Mouse (Mus musculus) mouse embryonic stem cell (cell line): Measurements from ENCODE around the gene Rapgef1.
"Not testable (repeated sequence)": the region's sequence is repeated elsewhere in the genome, so short reads cannot be mapped to it uniquely, and the experiment has no call there.

ENCODE experiments used
- in situ Hi-C, 2 experiments: fragments of 300-500 bp; cut with MboI; formaldehyde crosslinking; loops; 1 replicate in 1 of 2; 3 replicates in 1 of 2; pipeline ENCODE4 v1.14.3; 2019 to 2020; ENCODE audit warnings: low sequenced_read_pairs in 2 of 2, low pct_unique_long_range_greater_than_20kb in 1 of 2, mixed read lengths in 1 of 2; ENCODE audit not compliant: unreplicated experiment in 1 of 2

Rapgef1 gene

DNA sequence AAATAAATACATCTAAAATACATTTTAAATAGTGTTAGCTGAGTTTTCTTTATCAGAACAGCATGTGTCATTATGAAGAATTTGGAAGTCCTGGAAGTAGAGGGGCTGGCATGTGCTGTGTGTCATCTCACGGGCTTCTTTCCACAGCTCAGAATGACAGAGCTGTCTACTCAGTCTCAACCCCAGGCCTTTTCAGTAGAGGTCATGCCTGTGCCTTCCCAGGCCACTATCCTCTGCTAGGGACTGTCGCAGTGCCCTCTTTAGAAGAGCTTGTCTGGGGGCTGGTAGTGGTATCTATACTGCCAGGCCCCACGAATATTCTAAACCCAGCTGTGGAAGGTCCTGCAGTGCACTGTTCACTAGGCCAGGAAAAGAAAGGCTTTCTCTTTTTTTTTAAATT lies 2.1 kb downstream of the Rapgef1 start:
- in situ Hi-C loops, result no loop called here

DNA sequence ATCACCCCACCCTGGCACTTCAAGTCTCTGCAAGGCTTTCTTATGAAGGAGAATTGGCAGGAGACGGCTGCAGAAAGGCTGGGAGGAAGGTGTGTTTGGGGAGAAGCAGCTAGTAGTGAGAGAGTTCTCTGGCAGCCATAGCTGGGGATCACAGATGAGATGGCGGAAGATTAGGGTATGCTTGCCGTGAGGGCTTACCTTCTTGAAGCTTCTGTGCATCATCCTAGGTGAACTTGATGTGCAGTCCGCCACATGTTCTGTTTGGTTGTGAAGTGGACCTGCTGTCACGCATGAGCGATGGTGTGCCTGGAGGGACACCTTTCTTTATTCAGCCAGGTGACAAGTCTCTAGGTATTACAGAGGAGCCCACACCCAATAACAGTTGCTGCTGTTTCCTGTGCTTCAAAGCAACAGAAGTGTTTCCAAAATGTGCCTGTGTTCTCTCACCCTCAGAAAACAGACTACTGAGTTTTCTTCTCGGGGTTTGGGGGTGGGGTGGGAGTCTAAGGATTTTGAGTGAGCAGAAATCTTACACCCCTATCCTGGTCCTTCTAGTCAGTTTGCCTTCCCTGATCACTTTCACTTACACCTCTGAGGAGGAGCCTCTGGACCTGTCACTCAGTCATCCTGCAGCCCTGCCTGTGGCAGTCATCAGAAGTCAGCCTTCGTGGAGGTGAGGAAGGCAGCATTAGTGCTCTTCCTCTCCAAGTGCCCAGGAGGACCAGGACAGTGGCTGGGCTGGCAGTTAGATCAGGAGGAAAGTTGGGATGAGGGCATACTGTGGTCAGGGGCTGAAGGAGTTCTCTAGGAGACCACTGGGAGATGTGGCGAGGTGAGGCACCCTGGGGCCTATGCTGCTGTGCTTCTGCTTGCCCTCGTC lies 2.8 kb downstream of the Rapgef1 start:
- in situ Hi-C loops, result no loop called here

DNA sequence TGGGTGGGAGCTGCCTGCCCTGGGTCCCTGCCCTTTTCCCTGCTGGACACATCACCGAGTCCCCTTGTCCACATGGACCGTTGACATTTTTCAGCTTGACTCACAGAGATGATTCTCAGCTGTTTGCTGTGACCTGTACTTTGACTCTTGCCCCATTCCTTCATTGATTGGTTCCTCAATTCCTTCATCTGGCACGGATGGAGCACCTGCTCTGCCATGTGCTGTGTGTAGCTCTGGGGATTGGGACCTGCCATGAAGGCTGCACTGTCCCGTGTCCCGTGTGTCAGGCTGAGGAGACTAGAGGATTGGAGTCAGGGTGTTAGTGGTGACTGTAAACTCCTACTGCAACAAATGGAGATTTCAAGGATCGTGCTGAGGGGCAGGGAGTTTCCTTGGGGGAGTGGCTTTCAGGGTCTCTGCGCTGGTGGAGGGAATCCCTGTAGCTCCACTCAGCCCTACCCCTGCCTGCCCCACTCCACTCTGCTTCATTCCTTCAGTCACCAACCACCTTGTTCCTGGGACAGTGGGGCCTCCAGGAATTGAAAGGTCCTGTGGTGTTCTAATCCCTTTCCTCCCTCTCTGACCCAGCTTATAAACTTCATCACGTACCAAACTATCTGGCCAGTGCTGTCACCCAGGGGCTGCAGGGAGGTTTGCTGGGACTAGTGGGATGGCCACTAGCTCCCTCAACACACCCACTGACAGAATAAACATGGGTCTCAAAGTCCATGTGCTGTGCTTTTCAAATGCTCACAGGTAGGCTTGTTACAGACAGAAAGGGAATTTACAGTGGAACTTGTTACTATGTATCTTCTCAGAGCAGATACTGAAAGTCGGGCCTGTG lies 3.9 kb downstream of the Rapgef1 start:
- in situ Hi-C loops, result no loop called here

DNA sequence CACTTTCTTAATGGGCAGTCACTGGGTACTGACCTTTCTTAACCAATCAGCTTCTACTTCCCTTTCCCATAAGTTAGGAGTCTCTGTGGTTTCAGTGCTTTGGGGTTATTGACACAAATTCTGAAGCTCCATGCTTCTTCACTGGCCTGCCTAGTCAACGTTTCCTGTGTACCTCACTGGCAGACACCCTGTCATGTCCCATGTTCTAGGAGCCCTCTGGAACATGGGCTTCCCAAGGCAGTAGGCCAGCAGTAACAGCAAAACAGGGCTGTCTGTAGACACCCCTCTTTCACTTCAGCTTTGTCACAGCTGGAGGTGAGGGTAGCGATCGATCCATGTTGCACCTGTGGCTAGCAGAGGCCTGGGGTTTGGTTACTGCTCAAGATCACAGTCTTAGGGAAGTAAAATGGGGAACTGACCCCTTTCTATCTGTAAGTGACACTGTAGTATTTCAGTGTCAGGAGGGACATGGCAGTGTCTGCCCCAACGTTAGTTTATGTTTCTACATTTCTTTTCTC lies 4.6 kb downstream of the Rapgef1 start:
- in situ Hi-C loops, result no loop called here

DNA sequence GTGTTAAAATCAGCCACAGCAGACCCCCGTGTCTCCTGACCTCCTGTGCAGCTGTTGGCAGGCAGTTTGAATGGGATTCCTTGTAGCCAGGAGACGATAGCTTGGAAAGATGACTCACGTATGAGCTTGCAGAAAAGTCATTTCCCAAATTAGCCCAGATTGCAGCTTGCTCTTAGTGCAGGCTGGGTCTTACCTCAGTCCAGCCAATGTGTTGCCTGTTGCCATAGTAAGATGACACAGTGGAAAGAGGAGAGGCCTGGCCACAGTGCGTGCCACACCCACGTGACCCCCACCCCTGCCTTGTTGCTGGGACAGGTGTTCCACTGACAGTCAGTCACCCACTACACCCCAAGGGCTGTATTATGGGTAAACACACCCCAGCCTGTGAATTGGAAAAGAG lies 5.2 kb downstream of the Rapgef1 start:
- in situ Hi-C loops, result no loop called here

DNA sequence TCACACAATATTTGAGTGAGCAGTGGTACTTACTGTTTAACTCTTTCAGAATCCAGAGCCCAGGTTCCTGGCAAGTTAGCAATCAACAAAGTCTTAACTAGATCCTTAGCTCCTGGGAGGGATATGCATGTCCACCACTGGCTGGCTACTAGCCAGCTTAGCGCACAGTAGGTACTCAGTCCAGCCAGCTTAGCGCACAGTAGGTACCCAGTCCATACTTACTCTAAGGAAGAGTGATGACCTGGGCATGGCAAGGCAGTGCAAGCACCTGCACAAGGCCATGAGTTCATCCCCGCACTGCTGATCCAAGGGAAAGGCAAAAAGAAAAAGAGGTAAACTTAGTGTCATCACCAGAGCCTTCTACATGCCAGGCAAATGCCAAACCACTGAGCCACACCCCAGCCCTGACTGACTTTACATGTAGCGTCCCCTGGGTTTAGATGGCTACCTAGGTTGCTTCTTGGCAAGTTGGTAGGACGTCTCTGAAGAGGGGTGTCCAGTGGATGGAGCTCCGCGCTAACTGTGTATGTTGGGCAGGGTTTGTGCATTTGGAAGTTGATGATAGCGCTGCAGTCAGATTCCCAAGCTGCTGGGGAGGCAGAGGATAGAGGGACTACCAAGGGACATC lies 6.2 kb downstream of the Rapgef1 start:
- in situ Hi-C loops, result no loop called here

DNA sequence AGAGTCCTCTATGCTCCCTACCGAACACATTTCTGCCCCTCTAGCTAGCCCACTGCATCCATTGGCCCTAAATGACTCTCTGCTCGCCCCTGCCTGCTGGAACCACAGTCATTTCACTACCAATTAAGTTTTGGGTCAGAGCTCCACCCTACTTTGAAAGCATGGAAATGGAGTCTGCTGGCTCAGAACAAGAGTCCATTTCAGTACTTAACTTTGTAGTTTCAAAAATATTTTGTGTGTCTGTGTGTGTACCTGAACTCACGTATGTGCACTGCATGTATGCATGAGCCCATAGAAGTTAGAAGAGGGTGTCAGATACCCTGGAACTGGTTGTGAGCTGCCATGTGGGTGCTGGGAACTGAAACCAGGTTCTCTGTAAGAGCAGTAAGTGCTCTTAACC lies 7.8 kb downstream of the Rapgef1 start:
- in situ Hi-C loops, result no loop called here

DNA sequence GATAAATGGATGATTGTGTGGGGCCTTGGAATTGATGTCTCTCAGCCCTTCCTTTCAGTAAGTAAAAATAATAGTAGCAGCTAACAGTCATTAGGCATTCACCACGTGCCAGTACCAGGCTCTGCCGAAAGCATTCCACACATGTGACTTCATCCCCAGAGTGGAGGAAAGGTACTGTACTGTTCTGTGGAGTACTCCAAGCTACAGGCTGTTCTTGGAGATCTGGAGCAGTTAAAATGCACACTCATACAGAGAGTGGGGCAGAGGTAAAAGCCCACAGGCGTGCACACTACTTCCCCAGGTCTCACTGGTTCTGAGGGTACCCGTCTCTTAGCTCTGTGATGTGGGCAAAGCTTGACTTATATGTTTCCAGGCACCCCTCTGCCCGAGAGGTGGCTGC lies 8.7 kb downstream of the Rapgef1 start:
- in situ Hi-C loops, result no loop called here

DNA sequence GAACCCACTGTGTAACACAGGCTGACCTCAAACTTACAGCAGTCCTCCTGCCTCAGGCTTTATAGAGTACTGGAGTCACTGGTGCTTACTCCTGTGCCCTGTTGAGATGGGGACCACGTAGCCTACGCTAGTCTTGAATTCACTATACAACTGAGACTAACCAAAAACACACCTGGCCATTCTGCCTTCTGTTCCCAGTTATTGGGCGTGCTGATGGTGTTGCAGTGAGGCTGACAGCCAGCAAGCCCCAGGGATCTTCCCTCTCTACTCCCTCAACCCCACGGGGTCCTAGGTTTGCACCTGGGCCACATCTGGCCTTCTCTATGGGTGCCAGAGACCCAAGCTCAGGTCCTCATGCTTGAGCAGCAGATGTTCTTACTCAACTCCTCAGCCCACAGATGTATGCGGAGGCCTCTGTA lies 9.3 kb downstream of the Rapgef1 start:
- in situ Hi-C loops, result no loop called here

DNA sequence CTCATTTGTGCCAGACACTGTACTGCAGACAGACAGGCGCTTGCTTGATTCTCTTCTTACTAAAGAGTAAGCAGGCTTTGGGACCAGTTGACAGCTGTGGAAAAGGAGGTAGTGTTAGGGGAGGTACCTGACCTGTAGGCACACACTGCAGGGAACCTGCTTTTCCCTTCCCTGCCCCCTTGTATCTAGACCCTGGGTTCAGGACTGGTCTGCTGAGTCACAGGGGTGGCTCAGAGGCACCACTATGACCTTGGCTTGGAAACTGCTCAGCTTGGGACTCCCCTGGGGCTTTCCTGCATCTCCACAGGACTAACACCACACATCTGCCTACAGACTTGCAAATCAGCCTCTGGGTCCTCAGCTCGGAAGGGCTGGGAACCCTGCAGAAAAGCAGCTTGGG lies 9.8 kb downstream of the Rapgef1 start:
- in situ Hi-C loops, result no loop called here

DNA sequence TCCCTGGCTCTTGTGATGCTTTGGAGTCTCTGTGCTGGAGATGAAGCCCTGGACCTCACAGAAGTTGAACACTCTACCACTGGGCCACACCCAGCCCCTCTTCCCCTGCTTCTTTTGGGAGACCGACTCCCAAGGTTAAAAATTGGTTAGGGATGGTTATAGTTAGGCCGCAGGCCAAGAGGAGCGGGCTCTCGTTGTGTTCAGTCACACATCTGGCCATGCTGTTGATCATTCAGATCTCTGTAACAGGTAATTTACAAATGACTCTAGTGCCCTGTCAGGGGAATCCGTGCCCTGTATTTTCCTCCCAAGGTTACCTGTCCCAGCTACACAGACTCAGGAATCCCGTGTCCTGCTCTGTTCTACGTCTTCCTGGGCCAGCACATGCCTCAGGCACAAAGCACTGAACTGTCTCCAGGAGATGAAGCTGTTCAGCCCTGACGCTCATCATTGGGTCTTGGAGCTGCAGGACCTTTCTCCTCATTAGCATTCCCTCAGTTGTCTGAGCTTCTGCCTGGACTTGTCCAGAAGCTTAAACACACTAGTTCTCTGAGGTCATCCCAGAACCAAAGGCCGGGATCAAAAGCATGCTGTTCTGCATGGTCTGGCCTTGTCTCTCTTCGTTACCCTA lies 10.7 kb downstream of the Rapgef1 start:
- in situ Hi-C loops, result no loop called here

DNA sequence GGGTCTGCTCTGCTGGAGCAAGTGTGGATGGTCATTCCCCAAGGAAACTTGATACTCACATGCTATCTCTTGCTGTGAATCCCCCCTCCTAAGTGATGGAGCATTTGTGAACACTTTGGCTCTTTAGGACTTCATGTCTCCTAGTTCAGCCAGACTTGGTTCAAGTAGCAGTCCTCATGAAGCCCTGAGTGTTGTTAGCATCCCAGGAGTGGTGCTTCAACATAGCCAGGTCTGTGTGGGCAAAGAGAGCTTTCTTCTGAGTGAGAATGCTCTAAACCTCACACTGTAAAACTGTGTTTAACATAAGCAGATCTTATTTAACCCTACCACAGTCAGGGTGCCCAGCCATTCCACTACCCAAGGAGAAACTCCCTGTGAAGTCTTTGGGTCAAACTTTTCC lies 11.5 kb downstream of the Rapgef1 start:
- in situ Hi-C loops, result no loop called here

DNA sequence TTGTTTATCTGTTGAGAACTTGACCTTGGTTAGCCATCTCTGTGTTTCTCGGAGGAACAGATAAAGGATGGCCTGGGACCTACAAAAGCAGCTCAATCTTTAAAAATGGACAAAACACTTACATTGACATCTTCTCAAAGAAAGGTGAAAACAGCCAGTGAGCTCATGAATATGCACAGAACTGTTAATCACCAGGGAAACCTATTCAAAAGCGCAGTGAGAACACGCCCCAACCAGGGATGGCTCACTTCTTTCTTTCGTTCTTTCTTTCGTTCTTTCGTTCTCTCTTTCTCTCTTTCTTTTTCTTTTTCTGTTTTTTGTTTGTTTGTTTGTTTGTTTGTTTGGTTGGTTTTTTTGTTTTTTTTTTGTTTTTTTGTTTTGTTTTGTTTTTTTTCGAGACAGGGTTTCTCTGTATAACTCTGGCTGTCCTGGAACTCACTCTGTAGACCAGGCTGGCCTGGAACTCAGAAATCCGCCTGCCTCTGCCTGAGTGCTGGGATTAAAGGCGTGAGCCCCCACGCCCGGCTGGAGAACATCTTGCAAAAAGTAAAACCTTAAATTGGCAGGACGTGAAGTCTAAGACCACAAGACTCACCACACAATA lies 12.1 kb downstream of the Rapgef1 start:
- in situ Hi-C loops, result not testable (repeated sequence)

DNA sequence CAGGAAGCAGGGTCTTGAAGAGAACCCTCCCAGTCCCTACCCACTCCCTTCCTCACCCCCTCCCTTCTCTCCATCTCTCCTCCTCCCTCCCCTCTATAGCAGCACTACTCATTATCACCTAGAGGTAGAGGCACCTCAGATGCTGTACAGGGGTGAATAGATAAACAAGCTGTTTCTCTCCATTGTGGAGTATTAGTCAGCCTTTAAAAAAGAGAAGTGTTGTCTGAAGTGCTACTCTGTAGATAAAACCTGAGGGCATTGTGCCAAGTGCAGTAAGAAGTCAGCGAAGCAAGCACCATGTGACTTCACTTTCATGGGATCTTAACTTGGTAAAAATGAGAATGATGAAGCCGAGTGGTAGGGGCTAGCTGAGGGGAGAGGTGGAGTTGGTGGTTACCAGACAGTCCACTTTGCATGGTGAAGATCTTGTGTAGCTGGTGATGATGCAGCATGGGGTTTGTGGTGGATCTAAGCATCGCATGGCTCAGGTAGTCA lies 12.7 kb downstream of the Rapgef1 start:
- in situ Hi-C loops, result no loop called here

DNA sequence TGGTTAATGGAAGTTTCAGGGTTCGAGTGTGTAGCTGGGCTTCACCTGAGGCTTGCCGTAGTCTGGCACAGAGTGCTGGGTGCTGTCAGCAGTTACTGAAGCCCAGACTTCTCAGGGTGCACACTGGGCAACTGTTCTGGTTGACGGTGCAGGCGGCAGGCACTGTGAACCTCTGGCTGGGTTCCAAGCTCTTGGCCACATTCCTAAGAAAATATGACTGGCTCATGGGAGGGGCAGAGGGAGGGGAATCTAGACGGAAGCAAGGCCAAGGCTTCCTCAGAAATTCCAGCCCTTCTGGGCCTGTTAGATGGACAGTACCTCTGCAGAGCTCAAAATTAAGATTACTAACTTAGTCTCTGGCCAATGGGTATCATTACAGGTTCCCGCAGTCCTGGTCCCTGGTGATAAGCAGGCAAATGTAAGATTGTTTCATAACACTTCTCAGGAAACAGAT lies 13.6 kb downstream of the Rapgef1 start:
- in situ Hi-C loops, result no loop called here

DNA sequence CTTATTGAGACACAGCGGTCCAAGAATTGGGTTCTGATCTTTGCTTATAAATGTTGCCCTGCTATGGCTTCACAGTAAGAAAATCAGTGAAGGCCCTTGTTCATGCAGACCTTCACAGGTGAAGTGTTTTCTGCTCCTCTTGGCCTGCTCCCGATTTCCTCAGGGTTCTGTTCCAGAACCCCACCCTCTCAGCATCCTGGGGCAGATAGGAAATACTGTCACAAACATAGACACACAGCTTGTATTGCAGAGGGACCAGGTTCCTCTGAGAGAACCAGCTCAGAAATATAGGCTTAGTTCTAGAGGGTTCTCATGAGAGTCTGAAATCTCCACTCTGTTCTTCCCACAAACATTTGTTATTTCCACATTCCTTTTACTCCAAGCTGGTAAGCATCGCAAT lies 14.3 kb downstream of the Rapgef1 start:
- in situ Hi-C loops, result no loop called here

DNA sequence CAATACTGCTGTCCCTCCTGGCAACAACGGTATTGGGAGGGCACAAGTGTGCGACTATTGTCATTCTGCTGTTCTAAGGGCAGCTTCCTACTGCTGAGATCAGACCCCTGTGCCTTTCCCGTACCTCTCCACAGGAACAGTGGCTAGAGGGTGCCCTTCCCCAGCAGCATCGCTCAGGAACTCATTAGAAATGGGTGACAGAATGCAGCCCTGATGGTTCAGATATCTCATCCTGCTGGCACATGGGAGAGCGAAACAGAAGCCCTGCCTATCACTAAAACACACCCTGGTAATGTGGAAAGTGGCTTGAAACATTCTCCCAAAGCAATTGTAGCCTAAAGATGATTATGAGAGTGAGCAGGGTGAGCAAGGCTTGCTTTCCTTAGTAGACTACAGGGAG lies 15.0 kb downstream of the Rapgef1 start:
- in situ Hi-C loops, result no loop called here

DNA sequence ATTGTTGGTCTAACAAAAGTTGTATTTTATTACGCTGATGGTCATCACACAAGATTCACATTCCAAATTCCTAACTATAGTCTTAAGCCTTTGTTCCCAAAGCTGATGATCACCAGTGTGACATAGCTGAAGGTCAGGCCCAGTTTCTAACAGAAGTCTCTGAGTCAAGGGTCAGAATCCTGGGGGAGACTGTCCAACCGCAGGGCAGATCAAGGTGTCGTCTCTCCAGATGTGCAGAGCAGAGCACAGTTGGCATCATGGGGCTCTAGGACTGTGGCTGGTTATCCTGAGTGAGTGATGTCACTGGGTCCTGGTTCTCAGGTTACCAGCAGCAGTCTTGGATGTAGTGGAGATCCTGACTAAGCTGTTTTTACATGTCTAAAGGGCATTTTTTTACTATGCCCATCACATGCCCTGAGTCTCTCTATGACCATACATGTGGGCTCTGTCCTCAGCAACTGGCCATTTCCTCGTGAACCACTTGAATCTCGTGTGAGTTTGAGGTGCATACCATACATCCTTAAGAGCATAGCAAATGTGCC lies 16.5 kb downstream of the Rapgef1 start:
- in situ Hi-C loops, result no loop called here
